Mouse (Mus musculus) MEL (cell line): Measurements from ENCODE around the gene Efhb. TPM values are rescaled to one million over a fixed set of nuclear protein-coding genes. Genes with fewer than 3 reads are reported as not detected.

Experiments used
- DNase-seq: peaks from one replicate; pipeline ENCODE4 v3.0.0; 2011; ENCODE audit warnings: low read depth, low spot score
- H3K27ac ChIP-seq: 2 replicates; pipeline ENCODE4 v1.5.1; 2012; ENCODE audit warnings: low read depth, mild to moderate bottlenecking, control low read depth, low read length, moderate library complexity; ENCODE audit not compliant: control insufficient read depth
- H3K27me3 ChIP-seq, 2 experiments: fragments of 150-350 bp in 1 of 2; sonication (generic) in 1 of 2; 2 replicates each; pipeline ENCODE4 v1.6.1; 2012; ENCODE audit warnings: low read length in 2 of 2, mild to moderate bottlenecking in 2 of 2, improper control_type of control experiment in 1 of 2, moderate library complexity in 1 of 2; ENCODE audit not compliant: insufficient read depth in 2 of 2, control insufficient read depth in 1 of 2
- H3K36me3 ChIP-seq, 2 experiments: 2 replicates each; pipeline ENCODE4 v1.6.1; 2012 to 2014; ENCODE audit warnings: low read length in 2 of 2, improper control_type of control experiment in 1 of 2, inconsistent platforms in 1 of 2, mild to moderate bottlenecking in 1 of 2; ENCODE audit not compliant: insufficient read depth in 2 of 2, control insufficient read depth in 1 of 2
- H3K4me1 ChIP-seq, 2 experiments: fragments of 150-350 bp in 1 of 2; sonication (generic) in 1 of 2; 2 replicates each; pipeline ENCODE4 v1.6.1; 2012; ENCODE audit warnings: low read length in 2 of 2, improper control_type of control experiment in 1 of 2, mild to moderate bottlenecking in 1 of 2; ENCODE audit not compliant: insufficient read depth in 2 of 2, control insufficient read depth in 1 of 2
- H3K4me3 ChIP-seq, 2 experiments: fragments of 150-350 bp in 1 of 2; sonication (generic) in 1 of 2; 2 replicates each; pipeline ENCODE4 v1.5.1; 2012; ENCODE audit warnings: low read depth in 2 of 2, low read length in 2 of 2, mild to moderate bottlenecking in 2 of 2, moderate library complexity in 2 of 2, control low read depth in 1 of 2, improper control_type of control experiment in 1 of 2; ENCODE audit not compliant: control insufficient read depth in 1 of 2, insufficient read depth in 1 of 2
- H3K79me2 ChIP-seq: 2 replicates; pipeline ENCODE4 v1.6.1; 2012; ENCODE audit warnings: mild to moderate bottlenecking, low read length, moderate library complexity; ENCODE audit not compliant: control insufficient read depth, poor library complexity, insufficient read depth
- H3K9ac ChIP-seq: 2 replicates; pipeline ENCODE4 v1.6.1; 2012; ENCODE audit warnings: low read depth, mild to moderate bottlenecking, control low read depth, low read length, moderate library complexity; ENCODE audit not compliant: control insufficient read depth, poor library complexity, severe bottlenecking
- H3K9me3 ChIP-seq: fragments of 150-350 bp; sonication (generic); replicated peaks from 2 replicates; pipeline ENCODE4 v1.6.1; 2012; ENCODE audit warnings: mild to moderate bottlenecking, low read length, improper control_type of control experiment, moderate library complexity; ENCODE audit not compliant: insufficient read depth
- CHD2 ChIP-seq: IDR thresholded peaks from 2 replicates; pipeline ENCODE4 v1.6.1; 2011; ENCODE audit warnings: low read length, improper control_type of control experiment
- CTCF ChIP-seq, 3 experiments: IDR thresholded peaks in 2 of 3; conservative IDR thresholded peaks in 1 of 3; 2 replicates each; pipeline ENCODE4 v1.5.1; 2011 to 2012; ENCODE audit warnings: low read length in 3 of 3, low read depth in 2 of 3, mild to moderate bottlenecking in 2 of 3, improper control_type of control experiment in 1 of 3, inconsistent platforms in 1 of 3, mixed read lengths in 1 of 3, moderate library complexity in 1 of 3; ENCODE audit not compliant: control insufficient read depth in 1 of 3, insufficient read depth in 1 of 3, poor library complexity in 1 of 3, severe bottlenecking in 1 of 3
- ETS1 ChIP-seq: IDR thresholded peaks from 2 replicates; pipeline ENCODE4 v1.6.1; 2012; ENCODE audit warnings: low read depth, mild to moderate bottlenecking, inconsistent platforms, low read length, improper control_type of control experiment, moderate library complexity
- KAT2A ChIP-seq: conservative IDR thresholded peaks from 2 replicates; pipeline ENCODE4 v1.6.1; 2012; ENCODE audit warnings: low read depth, low read length, improper control_type of control experiment, inconsistent platforms
- MYC ChIP-seq: IDR thresholded peaks from 2 replicates; pipeline ENCODE4 v1.6.1; 2011; ENCODE audit warnings: low read depth, mild to moderate bottlenecking, low read length, improper control_type of control experiment, moderate library complexity
- NRF1 ChIP-seq: IDR thresholded peaks from 2 replicates; pipeline ENCODE4 v1.6.1; 2014; ENCODE audit warnings: low read depth, mild to moderate bottlenecking, inconsistent platforms, low read length, improper control_type of control experiment, moderate library complexity; ENCODE audit not compliant: poor library complexity, insufficient read depth, severe bottlenecking
- POLR2AphosphoS2 ChIP-seq: IDR thresholded peaks from 2 replicates; pipeline ENCODE4 v1.6.1; 2011; ENCODE audit warnings: low read length, improper control_type of control experiment
- RAD21 ChIP-seq: IDR thresholded peaks from 2 replicates; pipeline ENCODE4 v1.6.1; 2011; ENCODE audit warnings: mild to moderate bottlenecking, low read depth, low read length, improper control_type of control experiment
- SIN3A ChIP-seq: IDR thresholded peaks from 2 replicates; pipeline ENCODE4 v1.6.1; 2012; ENCODE audit warnings: low read length, improper control_type of control experiment, inconsistent platforms
- SMC3 ChIP-seq: IDR thresholded peaks from 2 replicates; pipeline ENCODE4 v1.6.1; 2011; ENCODE audit warnings: low read depth, low read length, improper control_type of control experiment
- UBTF ChIP-seq: IDR thresholded peaks from 2 replicates; pipeline ENCODE4 v1.6.1; 2012; ENCODE audit warnings: low read depth, mild to moderate bottlenecking, inconsistent platforms, low read length, improper control_type of control experiment, moderate library complexity, borderline replicate concordance; ENCODE audit not compliant: insufficient read depth
- ZC3H11A ChIP-seq: IDR thresholded peaks from 2 replicates; pipeline ENCODE4 v1.6.1; 2012; ENCODE audit warnings: low read depth, mild to moderate bottlenecking, inconsistent platforms, low read length, improper control_type of control experiment
- polyA plus RNA-seq, 2 experiments: library from polyadenylated mRNA; stranded (reverse) in 1 of 2; unstranded in 1 of 2; fragments of >175 nt in 1 of 2; fragments of >200 nt in 1 of 2; gene quantifications; 2 replicates each; pipeline versions ENCODE4 v1.2.1 to v1.2.4; 2012; ENCODE audit warnings: low replicate concordance in 2 of 2, low read depth in 1 of 2; ENCODE audit not compliant: insufficient read length in 2 of 2, insufficient read depth in 1 of 2, missing spikeins in 1 of 2
- total RNA-seq: library from RNA; depleted of rRNA; stranded (reverse); fragments of 300-350 nt; gene quantifications from 2 replicates; pipeline ENCODE4 v1.2.3, GENCODE M21; 2012

Gene Efhb
- total and polyA plus RNA-seq, 3 experiments, result not detected

DNA sequence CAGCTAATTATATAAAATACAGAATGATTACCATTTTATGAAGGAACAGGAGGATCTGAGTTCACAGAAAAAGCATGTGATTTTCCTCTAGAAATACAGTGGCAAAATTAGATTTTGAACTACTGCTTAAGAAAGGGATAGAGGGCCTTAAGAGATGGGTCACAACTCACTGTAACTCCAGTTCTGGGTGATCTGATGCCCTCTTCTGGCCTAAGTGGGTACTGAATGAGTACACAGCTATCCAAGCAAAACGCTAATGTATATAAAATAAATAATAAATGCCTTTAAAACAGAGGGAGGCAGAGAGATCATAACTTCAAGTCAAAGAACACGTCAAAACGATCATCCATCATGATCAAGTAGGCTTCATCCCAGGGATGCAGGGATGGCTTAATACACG is 73.6 kb downstream of the Efhb start:
- no peak for TF ChIP-seq SIN3A
- TF ChIP-seq RAD21, result peak; percentile 48
- TF ChIP-seq ZC3H11A, result peak; percentile 29; the same call in 1 of the 2 replicates
- TF ChIP-seq SMC3, result peak; percentile 64
- no peak for TF ChIP-seq UBTF
- TF ChIP-seq CTCF (IDR thresholded peaks at IDR 0.05 in 2 of 3, conservative IDR thresholded peaks at IDR 0.05 in 1 of 3; ENCODE audit: control insufficient read depth in 1 of 3, insufficient read depth in 1 of 3, low read depth in 2 of 3, low read length in 3 of 3, poor library complexity in 1 of 3, severe bottlenecking in 1 of 3), result peak; percentile 48 to 61 (median 53)
- TF ChIP-seq, all 39 proteins: peak for 4
- peak; percentile 53 for DNase-seq
- Histone ChIP-seq H3K36me3 (no peaks in the 10 kb centered on the region), H3K4me3 (no peak overlapping the region), H3K9ac (no peak overlapping the region), H3K4me1 (no peaks in the 10 kb centered on the region), H3K27ac (no peak overlapping the region), H3K27me3 (no peaks in the 10 kb centered on the region), H3K9me3 (no peaks in the 10 kb centered on the region), H3K79me2 (no peaks in the 10 kb centered on the region)

DNA sequence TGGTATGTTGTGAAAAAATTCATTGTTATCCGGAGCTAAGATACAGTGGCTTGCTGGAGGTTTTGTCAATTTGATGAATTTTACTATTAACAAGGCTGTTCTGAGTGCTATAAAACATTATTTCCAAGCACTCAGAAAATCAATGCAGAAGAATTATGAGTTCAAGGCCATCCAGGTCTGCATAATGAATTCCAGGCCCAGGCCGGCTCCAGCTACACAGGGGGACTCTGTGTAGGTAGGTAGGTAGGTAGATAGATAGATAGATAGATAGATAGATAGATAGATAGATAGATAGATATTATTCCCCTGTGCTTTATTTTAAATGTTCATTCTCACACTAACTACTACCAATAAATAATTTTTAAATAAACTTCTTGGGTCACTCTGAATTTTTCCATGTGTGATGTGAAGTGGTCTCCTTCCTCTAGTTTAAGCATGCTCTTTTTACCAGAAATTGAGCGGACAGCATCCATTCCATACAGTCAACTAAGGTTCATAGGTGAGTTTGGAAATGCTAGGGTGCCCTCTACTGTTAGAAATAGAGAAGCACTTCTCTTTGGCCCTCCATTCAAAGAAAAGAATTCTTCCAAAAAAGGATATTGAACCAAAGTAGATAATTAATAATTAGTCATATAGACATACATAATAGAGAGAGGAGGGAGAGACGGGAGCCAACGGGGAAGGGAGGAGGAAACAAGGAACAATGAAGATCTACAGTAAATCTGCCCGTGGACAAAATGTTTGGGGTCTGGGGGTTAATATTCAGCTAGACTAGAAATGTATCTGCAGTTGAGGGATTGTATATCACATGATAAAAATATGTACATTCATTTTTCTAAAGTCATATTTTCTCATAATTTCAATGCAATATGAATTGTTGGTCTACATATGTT is 75.3 kb downstream of the Efhb start:
- H3K4me1 ChIP-seq, result no peaks in the 10 kb centered on the region
- no peaks in the 10 kb centered on the region for H3K27me3 ChIP-seq
- TF ChIP-seq CTCF (IDR thresholded peaks at IDR 0.05 in 2 of 3, conservative IDR thresholded peaks at IDR 0.05 in 1 of 3; ENCODE audit: control insufficient read depth in 1 of 3, insufficient read depth in 1 of 3, low read depth in 2 of 3, low read length in 3 of 3, poor library complexity in 1 of 3, severe bottlenecking in 1 of 3) (peak in 2 of 3 experiments; percentile 37 to 74; a peak in 4 of 6 replicates), SMC3 (peak; percentile 64), NRF1 (no peak), KAT2A (no peak), ETS1 (no peak), ZC3H11A (peak; percentile 53), MYC (no peak), RAD21 (peak; percentile 75), POLR2AphosphoS2 (no peak)
- TF ChIP-seq, all 39 proteins: peak for 4
- H3K27ac ChIP-seq, result no peak overlapping the region
- no peaks in the 10 kb centered on the region for H3K9me3 ChIP-seq
- no peak overlapping the region for H3K9ac ChIP-seq
- H3K79me2 ChIP-seq, result no peaks in the 10 kb centered on the region
- no peak overlapping the region for H3K4me3 ChIP-seq
- DNase-seq, result peak; percentile 33
- H3K36me3 ChIP-seq, result no peaks in the 10 kb centered on the region

DNA sequence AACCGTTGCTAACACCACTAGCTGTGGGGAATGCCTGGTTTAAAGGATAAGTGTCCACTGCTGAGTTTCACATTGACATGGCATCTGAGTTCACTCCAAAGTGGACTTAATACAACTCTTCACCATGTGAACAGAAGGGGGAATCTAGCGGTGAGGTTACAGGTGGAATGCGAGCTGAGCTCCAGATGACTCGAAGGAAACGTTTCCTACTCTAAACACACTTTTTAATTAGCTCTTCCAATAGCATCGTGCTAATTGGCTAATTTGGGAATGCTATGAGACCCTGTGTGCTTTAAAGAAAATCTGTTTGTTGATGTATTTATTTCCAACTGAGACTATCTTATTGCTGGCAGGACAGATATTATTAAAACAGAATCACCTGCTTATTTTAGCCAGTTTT is 76.3 kb downstream of the Efhb start:
- no peaks in the 10 kb centered on the region for H3K79me2 ChIP-seq
- no peaks in the 10 kb centered on the region for H3K27me3 ChIP-seq
- no peaks in the 10 kb centered on the region for H3K9me3 ChIP-seq
- no peak for DNase-seq
- no peak overlapping the region for H3K9ac ChIP-seq
- TF ChIP-seq CHD2, result no peak
- TF ChIP-seq ZC3H11A, result no peak
- H3K4me1 ChIP-seq, result no peaks in the 10 kb centered on the region
- no peaks in the 10 kb centered on the region for H3K36me3 ChIP-seq
- no peak overlapping the region for H3K4me3 ChIP-seq
- no peak overlapping the region for H3K27ac ChIP-seq
